Mouse (Mus musculus): ENCODE measurements around the gene Ell.

Ell gene

GRCm38 (mm10) chr8:70539077-70539813 is at the start of gene Ell:
Gene Ell, plus strand, starts transcription at chr8:70539457.
- peak; percentile 98 for DNase-seq

- DNase-seq: no peak
These were observed 49.7 kb upstream of the Ell start for GRCm38 (mm10) chr8:70489576-70489975.

GRCm38 (mm10) chr8:70490061-70490879 is 49.0 kb upstream of the Ell start:
- DNase-seq: no peak

- DNase-seq: no peak
These were observed 48.3 kb upstream of the Ell start for GRCm38 (mm10) chr8:70490880-70491495.

- no peak for DNase-seq
These were observed 46.3 kb upstream of the Ell start, which contains the start of gene Crlf1 for GRCm38 (mm10) chr8:70492664-70493640. Gene Crlf1, plus strand, starts transcription at chr8:70493158.

GRCm38 (mm10) chr8:70493692-70494415 is 45.4 kb upstream of the Ell start:
- DNase-seq: peak; percentile 47

GRCm38 (mm10) chr8:70494416-70494945 is 44.8 kb upstream of the Ell start:
- no peak for DNase-seq

GRCm38 (mm10) chr8:70495001-70495770 is 44.1 kb upstream of the Ell start:
- no peak for DNase-seq

- no peak for DNase-seq
These were observed 43.5 kb upstream of the Ell start for GRCm38 (mm10) chr8:70495771-70496062.

- no peak for DNase-seq
These were observed 38.6 kb upstream of the Ell start for GRCm38 (mm10) chr8:70500386-70501301.

GRCm38 (mm10) chr8:70501820-70502529 is 37.3 kb upstream of the Ell start:
- peak; percentile 70 for DNase-seq

GRCm38 (mm10) chr8:70502540-70502939 is 36.7 kb upstream of the Ell start:
- DNase-seq: no peak

- peak; percentile 78 for DNase-seq
These were observed 36.1 kb upstream of the Ell start for GRCm38 (mm10) chr8:70503062-70503750.

GRCm38 (mm10) chr8:70504291-70504716 is 35.0 kb upstream of the Ell start:
- DNase-seq: peak; percentile 72

GRCm38 (mm10) chr8:70504851-70505250 is 34.4 kb upstream of the Ell start:
- peak; percentile 83 for DNase-seq

GRCm38 (mm10) chr8:70505698-70506327 is 33.4 kb upstream of the Ell start:
- DNase-seq: peak; percentile 72

- peak; percentile 94 for DNase-seq
These were observed 32.8 kb upstream of the Ell start, which contains the start of gene Rex1bd for GRCm38 (mm10) chr8:70506328-70507026. Gene Rex1bd, minus strand, starts transcription at chr8:70506752.
